Mouse (Mus musculus) liver (tissue): ENCODE measurements at regions not wholly inside any gene's neighbourhood (a gene's known extent, or its start where the extent isn't known, plus 50 kb on each side); places are given as distances from the start of the nearest gene placed in this dataset.
"Not testable (repeated sequence)": the region's sequence is repeated elsewhere in the genome, so short reads cannot be mapped to it uniquely, and the experiment has no call there.

ENCODE experiments used
- DNase-seq: peaks from one replicate; pipeline ENCODE4 v3.0.0-alpha.2; 2020; ENCODE audit warnings: mixed read lengths

- DNase-seq = no peak
Observed at GRCm38 (mm10) chr2:171985813-171986572, 57.3 kb downstream of the Cbln4 start.

GRCm38 (mm10) chr2:171969311-171969905, 73.9 kb downstream of the Cbln4 start:
- no peak for DNase-seq

DNA sequence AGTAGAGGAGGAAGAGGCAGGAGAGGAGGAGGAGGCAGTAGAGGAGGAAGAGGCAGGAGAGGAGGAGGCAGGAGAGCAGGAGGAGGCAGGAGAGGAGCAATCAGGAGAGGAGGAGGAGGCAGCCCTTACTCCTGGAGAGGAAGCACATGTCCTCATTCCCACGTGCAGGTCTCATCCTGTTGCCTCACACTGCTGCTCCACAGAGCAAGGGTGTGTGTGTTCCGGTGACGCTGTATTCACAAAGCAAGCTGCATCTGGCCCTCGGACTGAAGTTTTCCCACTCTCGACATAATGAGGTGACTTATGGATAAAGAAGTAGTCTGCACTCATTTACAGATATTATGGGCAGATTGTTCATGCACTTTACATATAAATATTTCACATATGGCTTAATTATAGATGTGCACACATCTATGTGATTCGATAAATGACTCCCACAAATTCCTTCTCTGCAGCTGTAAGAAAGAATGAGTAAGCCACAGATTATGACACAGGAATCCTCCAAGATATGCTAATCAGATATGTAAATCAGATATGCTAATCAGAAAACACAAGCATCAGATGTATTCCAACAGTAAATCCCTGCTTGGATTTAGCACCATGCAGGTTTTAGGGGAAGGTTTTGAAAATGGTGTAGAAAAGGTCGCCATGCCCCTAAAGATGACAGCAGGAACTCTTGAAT, 96.6 kb downstream of the Cbln4 start:
- DNase-seq = no peak

GRCm38 (mm10) chr2:171942671-171943070, 100.6 kb downstream of the Cbln4 start:
- DNase-seq = no peak

GRCm38 (mm10) chr2:171935646-171936325, 107.5 kb downstream of the Cbln4 start:
- DNase-seq = no peak

- no peak for DNase-seq
Observed at GRCm38 (mm10) chr2:171920960-171921359, 122.3 kb downstream of the Cbln4 start.

DNA sequence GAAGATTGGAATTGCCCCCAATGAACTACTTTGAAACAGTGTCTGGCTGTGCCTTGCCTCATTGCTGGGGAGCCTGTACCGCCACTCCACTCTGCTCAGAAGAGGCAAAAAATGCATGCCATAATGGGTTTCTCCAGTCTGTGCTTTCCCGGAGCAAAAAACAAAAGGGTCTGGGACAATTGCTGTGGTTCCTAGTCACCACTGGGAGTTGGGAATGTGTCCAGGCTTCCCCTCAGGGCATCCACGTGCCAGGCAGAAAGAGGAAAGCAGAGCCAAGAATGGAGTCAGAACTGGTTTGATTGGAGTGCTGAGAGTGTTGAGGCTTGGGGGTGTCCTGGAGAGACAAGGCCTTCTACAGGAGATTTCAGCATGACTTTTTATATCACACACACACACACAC, 156.0 kb downstream of the Cbln4 start:
- no peak for DNase-seq

- DNase-seq = not testable (repeated sequence)
Observed at GRCm38 (mm10) chr2:171879238-171879960, 163.9 kb downstream of the Cbln4 start.

DNA sequence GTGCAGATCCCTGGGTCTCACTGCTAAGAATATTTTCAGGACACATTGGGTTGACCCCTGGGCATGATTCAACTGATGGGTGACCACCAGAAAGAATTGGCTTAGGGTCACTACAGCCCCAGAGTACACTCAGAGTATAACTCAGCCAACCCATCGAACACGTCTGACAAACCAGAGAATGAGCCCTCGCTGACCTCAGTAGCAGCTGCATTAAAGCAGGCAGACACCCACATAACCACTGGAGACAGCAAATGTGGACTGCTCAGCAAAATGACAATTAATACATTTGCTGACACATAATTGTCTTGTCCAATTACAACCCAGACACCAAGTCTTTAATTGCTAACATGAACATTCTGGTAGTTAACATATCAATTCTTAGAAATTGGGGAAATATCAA, 175.7 kb downstream of the Cbln4 start:
- no peak for DNase-seq

GRCm38 (mm10) chr2:171864376-171864965, 178.8 kb downstream of the Cbln4 start:
- DNase-seq = no peak

DNA sequence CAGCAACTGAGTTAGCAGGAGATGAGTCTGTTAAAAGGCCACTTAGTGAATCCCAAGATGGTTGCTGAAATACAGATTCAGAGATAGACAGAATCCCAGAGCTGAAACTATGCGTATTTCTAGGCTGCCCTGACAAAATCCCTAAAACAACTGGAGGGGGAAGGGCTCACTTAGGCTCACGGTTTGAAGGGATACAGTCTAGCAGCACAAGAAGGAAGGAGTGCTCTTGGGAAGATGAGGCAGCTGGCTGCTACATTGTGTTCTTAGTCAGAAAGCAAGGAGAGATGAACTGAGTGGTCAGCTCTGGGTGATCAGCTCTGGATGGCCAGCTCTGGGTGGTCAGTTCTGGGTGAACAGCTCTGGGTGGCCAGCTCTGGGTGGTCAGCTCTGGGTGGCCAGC, 180.6 kb downstream of the Cbln4 start:
- DNase-seq = no peak

DNA sequence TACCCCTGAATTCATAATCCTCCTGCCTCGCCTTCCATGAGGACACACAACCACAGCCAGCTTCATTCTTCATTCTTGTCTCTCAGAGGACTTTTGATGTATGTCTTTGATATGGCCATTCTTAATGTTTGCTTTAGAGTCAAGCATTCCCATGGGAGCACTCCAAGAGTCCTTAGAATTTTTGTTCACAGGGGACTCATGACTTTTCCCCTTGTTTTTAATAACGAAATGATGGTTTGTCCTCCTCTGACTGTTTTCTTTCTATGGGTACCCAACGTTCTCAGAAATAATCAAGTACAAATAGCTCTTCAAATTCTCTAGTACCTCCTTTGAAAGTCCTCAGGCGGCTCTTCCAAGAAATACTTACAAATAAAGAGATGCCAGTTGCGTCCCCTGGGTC, 184.4 kb downstream of the Cbln4 start:
- DNase-seq = no peak

- no peak for DNase-seq
Observed at GRCm38 (mm10) chr2:171856491-171856890, 186.8 kb downstream of the Cbln4 start.

GRCm38 (mm10) chr2:171846826-171847492, 196.3 kb downstream of the Cbln4 start:
- no peak for DNase-seq

DNA sequence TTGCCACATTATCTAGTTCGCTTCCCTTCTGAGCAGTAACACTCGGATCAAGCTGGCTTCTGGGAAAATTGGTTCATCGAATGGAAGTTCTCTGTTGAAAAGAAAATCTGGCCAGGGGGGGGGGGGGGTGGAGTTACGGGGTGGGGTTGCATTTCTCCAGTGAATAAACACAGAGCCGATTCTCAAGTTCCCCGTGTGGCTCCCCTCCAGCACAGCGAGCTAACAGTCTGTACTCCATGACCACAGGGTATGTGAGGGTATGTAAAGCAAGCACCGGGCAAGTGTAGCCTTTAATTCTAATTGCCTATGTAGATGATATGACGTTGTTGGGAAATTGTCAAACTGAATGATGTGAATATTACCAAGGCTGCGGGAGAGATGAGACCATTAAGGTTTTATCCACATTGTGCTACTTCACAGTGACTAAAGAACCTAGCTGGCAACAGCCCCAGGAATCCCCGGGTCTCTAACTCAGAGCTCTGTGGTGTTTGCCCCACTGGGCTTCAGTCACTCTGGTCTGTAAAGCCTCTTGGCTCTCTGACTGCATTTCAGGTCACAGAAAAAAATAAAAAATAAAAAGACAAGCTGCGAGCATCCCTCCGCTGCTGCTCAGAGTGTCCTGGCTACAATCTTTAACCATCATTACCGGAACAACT, 203.1 kb downstream of the Cbln4 start:
- DNase-seq = no peak

- DNase-seq = no peak
Observed at GRCm38 (mm10) chr2:171822156-171822555, 221.1 kb downstream of the Cbln4 start.

DNA sequence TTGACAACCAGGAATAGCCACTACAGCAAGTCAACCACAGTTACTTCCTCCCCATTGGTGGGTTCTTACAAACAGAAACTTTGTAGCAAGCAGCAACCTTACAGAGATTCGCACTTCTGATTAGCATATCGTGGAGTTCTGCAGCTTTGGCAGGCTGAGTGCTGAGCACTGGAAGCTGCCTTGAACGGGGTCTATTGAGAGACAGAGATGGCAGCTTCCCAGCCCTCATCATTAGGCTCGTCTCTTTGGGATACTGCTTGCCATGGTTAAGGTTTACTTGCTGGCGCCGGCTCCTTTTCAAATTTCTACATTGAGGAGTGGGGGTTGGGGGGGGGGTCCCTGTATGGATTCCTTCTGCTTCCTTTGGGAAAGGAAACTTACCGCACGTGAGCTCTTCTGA, 224.8 kb downstream of the Cbln4 start:
- no peak for DNase-seq

GRCm38 (mm10) chr2:171816685-171817419, 226.4 kb downstream of the Cbln4 start:
- no peak for DNase-seq

DNA sequence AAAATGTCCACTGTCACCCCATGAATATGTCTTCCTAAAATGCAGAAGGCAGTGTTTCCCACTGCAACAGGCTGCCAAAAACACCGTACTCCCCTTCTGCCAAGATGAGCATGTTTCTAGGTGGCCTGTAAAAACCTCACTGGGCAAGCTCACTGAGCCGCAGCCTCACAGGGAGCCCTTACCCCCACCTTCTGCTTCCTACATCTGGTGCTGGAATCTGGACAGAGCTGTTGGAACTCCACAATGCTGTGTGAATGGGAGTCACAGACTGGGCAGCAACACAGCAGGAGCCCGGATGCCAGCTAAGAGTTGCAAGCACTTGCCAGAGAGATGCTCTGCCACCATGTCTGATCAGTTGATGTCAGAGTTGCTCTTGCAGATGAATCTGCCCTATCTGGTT, 230.6 kb downstream of the Cbln4 start:
- DNase-seq = no peak

- no peak for DNase-seq
Observed at GRCm38 (mm10) chr2:171805376-171805775, 237.9 kb downstream of the Cbln4 start.
